Mouse (Mus musculus): ENCODE data around the gene D5Ertd579e. TPM values are rescaled to one million over a fixed set of nuclear protein-coding genes. Genes with fewer than 3 reads are reported as not detected.
"Not testable (repeated sequence)": the region's sequence is repeated elsewhere in the genome, so short reads cannot be mapped to it uniquely, and the experiment has no call there.

Gene D5Ertd579e
- polyA plus RNA-seq, 1 experiment from 2014 or later = 33.2 TPM

GRCm38 (mm10) chr5:36668572-36668971 lies 27.3 kb downstream of the D5Ertd579e start:
- H3K4me2 ChIP-seq (ENCODE audit: low read length) = no peak overlapping the region
- no peak overlapping the region for H3K9ac ChIP-seq (ENCODE audit: low read length)
- H3K4me3 ChIP-seq (ENCODE audit: control insufficient read depth in 1 of 2, insufficient read depth in 1 of 2, low read depth in 1 of 2, low read length in 2 of 2) = no peak overlapping the region
- peaks cover 0 to 6% of the 10 kb centered on the region in 2 experiments; a peak in 1 of 4 replicates for H3K4me1 ChIP-seq (ENCODE audit: control insufficient read depth in 2 of 2, insufficient read depth in 2 of 2, low read length in 2 of 2)
- H3K27me3 ChIP-seq (ENCODE audit: control insufficient read depth, insufficient read depth, low read length) = no peaks in the 10 kb centered on the region
- ATAC-seq (ENCODE audit: insufficient number of reproducible peaks, insufficient read depth, low FRiP score, low read depth) = no peak
- H3K27ac ChIP-seq (replicated peaks in 1 of 2; ENCODE audit: control insufficient read depth in 1 of 2, insufficient read depth in 1 of 2, low read depth in 2 of 2, low read length in 2 of 2) = no peak overlapping the region
- H3K36me3 ChIP-seq (ENCODE audit: control insufficient read depth, insufficient read depth, low read length) = peaks cover 44% of the 10 kb centered on the region
- H3K9me3 ChIP-seq (ENCODE audit: control insufficient read depth, low read length) = no peaks in the 10 kb centered on the region
- WGBS = 86% methylated on average over 8 of the region's 8 CpGs

DNA sequence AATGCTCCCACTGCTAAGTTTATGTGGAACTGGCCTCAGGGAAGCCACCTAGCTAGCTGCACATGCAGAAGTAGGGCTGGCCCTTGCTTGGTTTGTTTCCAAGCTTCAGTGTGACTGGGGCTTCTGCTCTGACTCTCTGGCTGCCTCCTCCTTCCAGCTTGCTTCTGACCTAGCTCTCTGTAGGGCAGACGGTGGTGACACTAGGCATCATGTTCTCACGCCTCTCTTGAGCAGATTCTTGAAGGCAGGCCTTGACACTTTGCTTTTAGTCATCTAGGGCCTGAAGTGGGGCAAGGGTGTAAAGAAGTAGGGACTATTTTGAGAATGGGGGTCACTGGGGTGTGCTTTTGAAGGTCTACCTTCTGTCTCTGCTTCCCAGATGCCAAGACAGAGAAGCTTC lies 27.8 kb downstream of the D5Ertd579e start:
- H3K4me1 ChIP-seq (ENCODE audit: control insufficient read depth in 2 of 2, insufficient read depth in 2 of 2, low read length in 2 of 2); ATAC-seq (ENCODE audit: insufficient number of reproducible peaks, insufficient read depth, low FRiP score, low read depth); H3K27me3 ChIP-seq (ENCODE audit: control insufficient read depth, insufficient read depth, low read length); H3K9ac ChIP-seq (ENCODE audit: low read length); H3K27ac ChIP-seq (replicated peaks in 1 of 2; ENCODE audit: control insufficient read depth in 1 of 2, insufficient read depth in 1 of 2, low read depth in 2 of 2, low read length in 2 of 2); H3K9me3 ChIP-seq (ENCODE audit: control insufficient read depth, low read length); H3K4me3 ChIP-seq (ENCODE audit: control insufficient read depth in 1 of 2, insufficient read depth in 1 of 2, low read depth in 1 of 2, low read length in 2 of 2); H3K4me2 ChIP-seq (ENCODE audit: low read length): not testable (repeated sequence)
- H3K36me3 ChIP-seq (ENCODE audit: control insufficient read depth, insufficient read depth, low read length) = peaks cover 44% of the 10 kb centered on the region
- WGBS = 46% methylated on average over 2 of the region's 2 CpGs

- 84% methylated on average over 5 of the region's 5 CpGs for WGBS
- ATAC-seq (ENCODE audit: insufficient number of reproducible peaks, insufficient read depth, low FRiP score, low read depth) = no peak
Measured at GRCm38 (mm10) chr5:36667165-36667564, 28.7 kb downstream of the D5Ertd579e start.

DNA sequence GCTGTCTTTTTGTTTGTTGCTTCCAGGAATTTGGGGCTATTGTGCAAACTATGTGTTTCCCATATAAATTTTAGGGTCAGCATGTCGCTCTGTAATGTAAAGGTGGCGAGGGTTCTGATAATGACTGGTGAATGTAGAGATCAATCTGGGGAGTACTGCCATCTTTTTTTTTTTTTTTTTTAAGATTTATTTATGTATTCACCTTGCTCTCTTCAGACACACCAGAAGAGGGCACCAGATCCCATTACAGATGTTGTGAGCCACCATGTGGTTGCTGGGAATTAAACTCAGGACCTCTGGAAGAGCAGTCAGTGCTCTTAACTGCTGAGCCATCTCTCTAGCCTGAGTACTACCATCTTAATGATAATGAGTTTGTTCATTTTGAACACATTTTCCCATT lies 29.1 kb downstream of the D5Ertd579e start:
- not testable (repeated sequence) for H3K4me3 ChIP-seq (ENCODE audit: control insufficient read depth in 1 of 2, insufficient read depth in 1 of 2, low read depth in 1 of 2, low read length in 2 of 2); ATAC-seq (ENCODE audit: insufficient number of reproducible peaks, insufficient read depth, low FRiP score, low read depth); H3K27me3 ChIP-seq (ENCODE audit: control insufficient read depth, insufficient read depth, low read length); H3K9ac ChIP-seq (ENCODE audit: low read length); H3K27ac ChIP-seq (replicated peaks in 1 of 2; ENCODE audit: control insufficient read depth in 1 of 2, insufficient read depth in 1 of 2, low read depth in 2 of 2, low read length in 2 of 2); H3K4me2 ChIP-seq (ENCODE audit: low read length); H3K9me3 ChIP-seq (ENCODE audit: control insufficient read depth, low read length)
- peaks cover 38% of the 10 kb centered on the region for H3K36me3 ChIP-seq (ENCODE audit: control insufficient read depth, insufficient read depth, low read length)
- WGBS = 91% methylated on average over 2 of the region's 2 CpGs
- peaks cover 0 to 13% of the 10 kb centered on the region in 2 experiments; a peak in 1 of 4 replicates for H3K4me1 ChIP-seq (ENCODE audit: control insufficient read depth in 2 of 2, insufficient read depth in 2 of 2, low read length in 2 of 2)

More at GRCm38 (mm10) chr5:36667165-36667564, 28.7 kb downstream of the D5Ertd579e start:
- no peak overlapping the region for H3K9ac ChIP-seq (ENCODE audit: low read length)
- H3K4me1 ChIP-seq (ENCODE audit: control insufficient read depth in 2 of 2, insufficient read depth in 2 of 2, low read length in 2 of 2) = peaks cover 0 to 13% of the 10 kb centered on the region in 2 experiments; a peak in 1 of 4 replicates
- no peaks in the 10 kb centered on the region for H3K9me3 ChIP-seq (ENCODE audit: control insufficient read depth, low read length)
- no peak overlapping the region for H3K4me3 ChIP-seq (ENCODE audit: control insufficient read depth in 1 of 2, insufficient read depth in 1 of 2, low read depth in 1 of 2, low read length in 2 of 2)
- no peak overlapping the region for H3K4me2 ChIP-seq (ENCODE audit: low read length)
- H3K27ac ChIP-seq (replicated peaks in 1 of 2; ENCODE audit: control insufficient read depth in 1 of 2, insufficient read depth in 1 of 2, low read depth in 2 of 2, low read length in 2 of 2) = no peak overlapping the region
- no peaks in the 10 kb centered on the region for H3K27me3 ChIP-seq (ENCODE audit: control insufficient read depth, insufficient read depth, low read length)
- H3K36me3 ChIP-seq (ENCODE audit: control insufficient read depth, insufficient read depth, low read length) = peaks cover 42% of the 10 kb centered on the region

DNA sequence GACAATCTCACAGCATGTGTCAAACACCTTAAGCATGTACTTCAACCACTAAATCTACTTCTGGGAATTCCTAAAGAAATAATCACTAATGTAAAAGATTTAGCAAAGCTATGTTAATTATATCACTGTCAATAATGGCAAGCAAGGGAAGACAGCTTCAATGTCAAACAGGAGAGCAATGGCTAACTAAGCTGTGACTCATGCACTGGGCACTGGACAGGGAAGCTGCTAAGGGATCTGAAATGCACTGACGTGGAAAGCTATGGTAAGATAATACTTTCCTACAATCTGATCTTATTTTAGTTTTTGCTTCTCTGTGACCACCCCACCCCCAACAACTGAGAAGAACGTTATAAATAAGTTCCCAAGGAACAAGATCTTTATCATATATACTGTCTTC lies 32.5 kb downstream of the D5Ertd579e start:
- Histone ChIP-seq H3K9ac (ENCODE audit: low read length) (no peak overlapping the region), H3K9me3 (ENCODE audit: control insufficient read depth, low read length) (no peaks in the 10 kb centered on the region), H3K4me3 (ENCODE audit: control insufficient read depth in 1 of 2, insufficient read depth in 1 of 2, low read depth in 1 of 2, low read length in 2 of 2) (no peak overlapping the region), H3K4me1 (ENCODE audit: control insufficient read depth in 2 of 2, insufficient read depth in 2 of 2, low read length in 2 of 2) (peaks cover 0 to 11% of the 10 kb centered on the region in 2 experiments; a peak in 1 of 4 replicates), H3K27ac (replicated peaks in 1 of 2; ENCODE audit: control insufficient read depth in 1 of 2, insufficient read depth in 1 of 2, low read depth in 2 of 2, low read length in 2 of 2) (no peak overlapping the region), H3K4me2 (ENCODE audit: low read length) (no peak overlapping the region), H3K27me3 (ENCODE audit: control insufficient read depth, insufficient read depth, low read length) (no peaks in the 10 kb centered on the region), H3K36me3 (ENCODE audit: control insufficient read depth, insufficient read depth, low read length) (peaks cover 18% of the 10 kb centered on the region)
- no peak for ATAC-seq (ENCODE audit: insufficient number of reproducible peaks, insufficient read depth, low FRiP score, low read depth)
- 44% methylated on average over 2 of the region's 2 CpGs for WGBS

- not testable (repeated sequence) for ATAC-seq (ENCODE audit: insufficient number of reproducible peaks, insufficient read depth, low FRiP score, low read depth); H3K27ac ChIP-seq (replicated peaks in 1 of 2; ENCODE audit: control insufficient read depth in 1 of 2, insufficient read depth in 1 of 2, low read depth in 2 of 2, low read length in 2 of 2); H3K9me3 ChIP-seq (ENCODE audit: control insufficient read depth, low read length); H3K4me3 ChIP-seq (ENCODE audit: control insufficient read depth in 1 of 2, insufficient read depth in 1 of 2, low read depth in 1 of 2, low read length in 2 of 2); H3K4me2 ChIP-seq (ENCODE audit: low read length); H3K27me3 ChIP-seq (ENCODE audit: control insufficient read depth, insufficient read depth, low read length); H3K9ac ChIP-seq (ENCODE audit: low read length)
- Histone ChIP-seq H3K4me1 (ENCODE audit: control insufficient read depth in 2 of 2, insufficient read depth in 2 of 2, low read length in 2 of 2) (peaks cover 0 to 11% of the 10 kb centered on the region in 2 experiments; a peak in 1 of 4 replicates), H3K36me3 (ENCODE audit: control insufficient read depth, insufficient read depth, low read length) (peaks cover 10% of the 10 kb centered on the region)
Measured at GRCm38 (mm10) chr5:36660977-36661760, 34.7 kb downstream of the D5Ertd579e start.

- Histone ChIP-seq H3K27me3 (ENCODE audit: control insufficient read depth, insufficient read depth, low read length) (no peaks in the 10 kb centered on the region), H3K4me3 (ENCODE audit: control insufficient read depth in 1 of 2, insufficient read depth in 1 of 2, low read depth in 1 of 2, low read length in 2 of 2) (no peak overlapping the region), H3K4me1 (ENCODE audit: control insufficient read depth in 2 of 2, insufficient read depth in 2 of 2, low read length in 2 of 2) (peaks cover 2 to 26% of the 10 kb centered on the region in 2 experiments), H3K9me3 (ENCODE audit: control insufficient read depth, low read length) (no peaks in the 10 kb centered on the region), H3K27ac (replicated peaks in 1 of 2; ENCODE audit: control insufficient read depth in 1 of 2, insufficient read depth in 1 of 2, low read depth in 2 of 2, low read length in 2 of 2) (no peak overlapping the region), H3K36me3 (ENCODE audit: control insufficient read depth, insufficient read depth, low read length) (peaks cover 21% of the 10 kb centered on the region), H3K4me2 (ENCODE audit: low read length) (no peak overlapping the region), H3K9ac (ENCODE audit: low read length) (no peak overlapping the region)
- no peak for ATAC-seq (ENCODE audit: insufficient number of reproducible peaks, insufficient read depth, low FRiP score, low read depth)
- WGBS = 82% methylated on average over 5 of the region's 5 CpGs
Measured at GRCm38 (mm10) chr5:36625612-36626011, 70.2 kb downstream of the D5Ertd579e start.
